26 mouse cellular contexts compared by ENCODE assay signal in the genomic region with DNA sequence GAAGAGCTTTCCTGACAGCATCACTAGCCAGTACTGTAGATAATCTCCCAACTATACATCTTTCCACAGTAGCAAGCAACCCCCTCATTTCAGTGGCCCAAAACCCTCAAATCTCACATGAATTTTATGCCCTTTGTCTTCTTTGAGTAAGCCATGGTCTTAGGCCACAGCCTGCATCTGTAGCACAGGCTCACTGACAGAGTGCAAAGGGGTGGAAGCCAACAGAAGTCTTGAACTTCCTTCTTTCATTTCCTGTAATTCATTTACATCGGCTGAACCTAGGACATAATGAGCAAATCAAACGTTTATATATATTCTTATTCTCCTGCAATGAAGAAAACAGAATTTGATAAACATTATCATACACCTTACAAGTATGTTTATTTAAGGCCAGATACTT.
"Had no signal": no experiment of that assay in that cellular context is flagged by ENCODE, and none has a peak within 500 bp of the region (broad histone marks: within the 10 kb centered on the region; RNA-seq: fewer than 3 reads in every experiment).

No protein-coding gene starts in this region.

- H3K4me3 ChIP-seq: gastrocnemius, adult 2 months; heart, embryonic 10.5 days; heart, embryonic 12.5 days; hindbrain, embryonic 10.5 days; hindbrain, embryonic 12.5 days; intestine, embryonic 15.5 days; layer of hippocampus, adult 2 months; limb, embryonic 13.5 days; limb, embryonic 15.5 days; liver, embryonic 12.5 days had no signal

- H3K27ac ChIP-seq: gastrocnemius, adult 2 months; heart, embryonic 10.5 days; hindbrain, embryonic 10.5 days; hindbrain, embryonic 12.5 days; hindbrain, embryonic 14.5 days; intestine, embryonic 15.5 days; layer of hippocampus, adult 2 months; limb, embryonic 13.5 days; limb, embryonic 15.5 days; liver, embryonic 12.5 days; liver, embryonic 14.5 days had no signal

- ATAC-seq: hindbrain, embryonic 16.5 days; inflammation-experienced regulatory T-cells, adult 6 months; intestine, embryonic 15.5 days; intestine, postnatal 0 days; liver, embryonic 12.5 days had no signal

- DNase-seq: gastrocnemius, adult 2 months; gastrocnemius, postnatal 10 days; gastrocnemius, postnatal 25 days; heart, adult 18-20 months; heart, postnatal 10 days; kidney, adult 18-20 months; kidney, adult 9 months; kidney, postnatal 10 days; kidney, postnatal 25 days; kidney, postnatal 4 days; layer of hippocampus, adult 9-11 months; left cerebral cortex, postnatal 4 days had no signal
